In genomic region chr10:128977522-128978114, GRCm38 (mm10) we compare ENCODE assay signal across 8 mouse cellular contexts. TPM values are rescaled to one million over a fixed set of nuclear protein-coding genes. Genes with fewer than 3 reads are reported as not detected.
DNase-seq lines count a peak whose midpoint lies in the region; ATAC-seq and TF ChIP-seq lines count a peak whose summit lies in the region.

No protein-coding gene starts in this region.

- no peaks in the 10 kb centered on the region for H3K36me3 ChIP-seq in heart, embryonic 12.5 days
- H3K36me3 ChIP-seq in kidney, postnatal 0 days (ENCODE audit: insufficient read depth, low read length), result no peaks in the 10 kb centered on the region
- H3K36me3 ChIP-seq in liver, embryonic 14.5 days (replicated peaks; ENCODE audit: control insufficient read depth, insufficient read depth, low read depth), result no peaks in the 10 kb centered on the region
- H3K36me3 ChIP-seq in neural tube, embryonic 14.5 days (ENCODE audit: control insufficient read depth, insufficient read depth, low read length), result no peaks in the 10 kb centered on the region

- peak; percentile 60 for DNase-seq in CD4-positive, CD25-positive, alpha-beta regulatory T cell, adult 2 months (ENCODE audit: low read depth, low spot score)
- peak; percentile 84 for DNase-seq in adipocyte (ENCODE audit: low spot score)
- DNase-seq in embryo, embryonic 11 days, result peak; percentile 76
- peak; percentile 87 for DNase-seq in kidney, postnatal 0 days (ENCODE audit: low spot score)
- DNase-seq in liver, embryonic 14.5 days (ENCODE audit: low read depth in 3 of 3, low spot score in 3 of 3), result peak in 1 of 3 experiments; percentile 7
- peak; percentile 43 to 52 for DNase-seq in thymus, postnatal 36 days

- H3K9ac ChIP-seq in heart, embryonic 12.5 days, result no peak overlapping the region
- no peak overlapping the region for H3K9ac ChIP-seq in kidney, postnatal 0 days (ENCODE audit: low read depth, low read length)
- H3K9ac ChIP-seq in liver, embryonic 14.5 days (replicated peaks), result no peak overlapping the region
- H3K9ac ChIP-seq in neural tube, embryonic 14.5 days (replicated peaks; ENCODE audit: low read depth, low read length), result 0 out of 2 replicates have a peak overlapping the region, but pooled peaks have one; percentile 11

- H3K4me2 ChIP-seq in heart, embryonic 12.5 days, result no peak overlapping the region
- no peak overlapping the region for H3K4me2 ChIP-seq in kidney, postnatal 0 days (ENCODE audit: low read length)
- no peak overlapping the region for H3K4me2 ChIP-seq in liver, embryonic 14.5 days (ENCODE audit: low read depth)
- no peak overlapping the region for H3K4me2 ChIP-seq in neural tube, embryonic 14.5 days (ENCODE audit: low read depth, low read length)

- no peaks in the 10 kb centered on the region for H3K9me3 ChIP-seq in heart, embryonic 12.5 days (replicated peaks)
- no peaks in the 10 kb centered on the region for H3K9me3 ChIP-seq in kidney, postnatal 0 days (replicated peaks; ENCODE audit: low read length)
- no peaks in the 10 kb centered on the region for H3K9me3 ChIP-seq in liver, embryonic 14.5 days (ENCODE audit: control insufficient read depth, low read length)
- H3K9me3 ChIP-seq in neural tube, embryonic 14.5 days (ENCODE audit: control insufficient read depth, low read length), result no peaks in the 10 kb centered on the region

- no peak for TF ChIP-seq EP300 in liver, embryonic 14.5 days (IDR thresholded peaks at IDR 0.05; ENCODE audit: low read depth)

- H3K27me3 ChIP-seq in heart, embryonic 12.5 days (replicated peaks), result no peaks in the 10 kb centered on the region
- H3K27me3 ChIP-seq in kidney, postnatal 0 days (ENCODE audit: insufficient read depth, low read length), result no peaks in the 10 kb centered on the region
- no peaks in the 10 kb centered on the region for H3K27me3 ChIP-seq in liver, embryonic 14.5 days (ENCODE audit: control insufficient read depth, insufficient read depth, low read length)
- no peaks in the 10 kb centered on the region for H3K27me3 ChIP-seq in neural tube, embryonic 14.5 days (ENCODE audit: control insufficient read depth, insufficient read depth, low read length)

- H3K4me1 ChIP-seq in heart, embryonic 12.5 days (replicated peaks), result peaks cover 25% of the 10 kb centered on the region
- H3K4me1 ChIP-seq in kidney, postnatal 0 days (replicated peaks; ENCODE audit: insufficient read depth, low read length), result no peaks in the 10 kb centered on the region
- H3K4me1 ChIP-seq in liver, embryonic 14.5 days (replicated peaks; ENCODE audit: control insufficient read depth in 2 of 2, insufficient read depth in 2 of 2, low read length in 1 of 2), result no peaks in the 10 kb centered on the region
- H3K4me1 ChIP-seq in neural tube, embryonic 14.5 days (ENCODE audit: control insufficient read depth, insufficient read depth, low read length), result no peaks in the 10 kb centered on the region

- no peak overlapping the region for H3K4me3 ChIP-seq in heart, embryonic 12.5 days
- H3K4me3 ChIP-seq in kidney, postnatal 0 days (replicated peaks; ENCODE audit: low read depth, low read length), result no peak overlapping the region
- H3K4me3 ChIP-seq in liver, embryonic 14.5 days (ENCODE audit: insufficient read depth in 1 of 2, low read depth in 2 of 2, low read length in 2 of 2), result no peak overlapping the region
- no peak overlapping the region for H3K4me3 ChIP-seq in neural tube, embryonic 14.5 days (ENCODE audit: low read depth, low read length)

- 0 out of 2 replicates have a peak, but pooled peaks have one; percentile 43 for ATAC-seq in heart, embryonic 12.5 days (ENCODE audit: insufficient number of reproducible peaks, low FRiP score)
- peak; percentile 81 for ATAC-seq in kidney, postnatal 0 days (replicated peaks; ENCODE audit: low FRiP score, low read depth)
- ATAC-seq in liver, embryonic 14.5 days (ENCODE audit: insufficient read depth), result no peak
- peak; percentile 88 for ATAC-seq in neural tube, embryonic 14.5 days (ENCODE audit: low read depth)

- peak; percentile 88 for TF ChIP-seq CTCF in kidney, postnatal 0 days (IDR thresholded peaks at IDR 0.05; ENCODE audit: low read depth)
- peak; percentile 67 for TF ChIP-seq CTCF in liver, embryonic 14.5 days (IDR thresholded peaks at IDR 0.05; ENCODE audit: low read depth)

- no peak overlapping the region for H3K27ac ChIP-seq in heart, embryonic 12.5 days (ENCODE audit: poor library complexity, severe bottlenecking)
- no peak overlapping the region for H3K27ac ChIP-seq in kidney, postnatal 0 days
- no peak overlapping the region for H3K27ac ChIP-seq in liver, embryonic 14.5 days
- H3K27ac ChIP-seq in neural tube, embryonic 14.5 days (ENCODE audit: low read depth, low read length), result no peak overlapping the region

- 19% methylated on average over 9 of the region's 9 CpGs for WGBS in heart, embryonic 12.5 days
- WGBS in kidney, postnatal 0 days, result 21% methylated on average over 9 of the region's 9 CpGs
- 17% methylated on average over 9 of the region's 9 CpGs for WGBS in liver, embryonic 14.5 days (ENCODE audit: insufficient replicate concordance)
- 20% methylated on average over 9 of the region's 9 CpGs for WGBS in neural tube, embryonic 14.5 days

RNA-seq across cellular contexts. Expression of gene Olfr9, which starts 11.6 kb away (rescaled TPM):
- polyA plus RNA-seq in heart, embryonic 12.5 days (2016; fragmentation: Nextera tagmentation; extraction: Ambion mirVana), result not detected in 2 replicates
- polyA plus RNA-seq in kidney, postnatal 0 days (2015; fragmentation: Nextera tagmentation; extraction: Ambion mirVana), result not detected in 2 replicates
- not detected in 2 replicates for polyA plus RNA-seq in liver, embryonic 14.5 days (2012; rRNA removed)
- polyA plus RNA-seq in liver, embryonic 14.5 days (2014; fragmentation: Nextera tagmentation; extraction: Ambion mirVana), result not detected in 2 replicates
- polyA plus RNA-seq in neural tube, embryonic 14.5 days (2014; fragmentation: Nextera tagmentation; extraction: Ambion mirVana), result not detected in 2 replicates

RNA-seq across cellular contexts. Expression of gene Mettl7b, which starts 16.8 kb away (rescaled TPM):
- 0.15 TPM in 1 of 2 replicates, not detected in the other for polyA plus RNA-seq in heart, embryonic 12.5 days (2016; fragmentation: Nextera tagmentation; extraction: Ambion mirVana)
- polyA plus RNA-seq in kidney, postnatal 0 days (2015; fragmentation: Nextera tagmentation; extraction: Ambion mirVana), result 59.9 and 69.3 TPM in 2 replicates
- not detected in 2 replicates for polyA plus RNA-seq in liver, embryonic 14.5 days (2012; rRNA removed)
- not detected in 2 replicates for polyA plus RNA-seq in liver, embryonic 14.5 days (2014; fragmentation: Nextera tagmentation; extraction: Ambion mirVana)
- not detected in 2 replicates for polyA plus RNA-seq in neural tube, embryonic 14.5 days (2014; fragmentation: Nextera tagmentation; extraction: Ambion mirVana)

RNA-seq across cellular contexts. Expression of gene Olfr763, which starts 33.0 kb away (rescaled TPM):
- not detected in 2 replicates for polyA plus RNA-seq in heart, embryonic 12.5 days (2016; fragmentation: Nextera tagmentation; extraction: Ambion mirVana)
- not detected in 2 replicates for polyA plus RNA-seq in kidney, postnatal 0 days (2015; fragmentation: Nextera tagmentation; extraction: Ambion mirVana)
- polyA plus RNA-seq in liver, embryonic 14.5 days (2012; rRNA removed), result not detected in 2 replicates
- polyA plus RNA-seq in liver, embryonic 14.5 days (2014; fragmentation: Nextera tagmentation; extraction: Ambion mirVana), result not detected in 2 replicates
- not detected in 2 replicates for polyA plus RNA-seq in neural tube, embryonic 14.5 days (2014; fragmentation: Nextera tagmentation; extraction: Ambion mirVana)

RNA-seq across cellular contexts. Expression of gene Itga7, which starts 44.0 kb away (rescaled TPM):
- 1.4 and 1.5 TPM in 2 replicates for polyA plus RNA-seq in heart, embryonic 12.5 days (2016; fragmentation: Nextera tagmentation; extraction: Ambion mirVana)
- 3.8 TPM in 2 replicates for polyA plus RNA-seq in kidney, postnatal 0 days (2015; fragmentation: Nextera tagmentation; extraction: Ambion mirVana)
- 0.09 and 0.19 TPM in 2 replicates for polyA plus RNA-seq in liver, embryonic 14.5 days (2012; rRNA removed)
- polyA plus RNA-seq in liver, embryonic 14.5 days (2014; fragmentation: Nextera tagmentation; extraction: Ambion mirVana), result 0.04 and 0.15 TPM in 2 replicates
- polyA plus RNA-seq in neural tube, embryonic 14.5 days (2014; fragmentation: Nextera tagmentation; extraction: Ambion mirVana), result 3.3 and 10.3 TPM in 2 replicates

RNA-seq across cellular contexts. Expression of gene Bloc1s1, which starts 53.8 kb away (rescaled TPM):
- polyA plus RNA-seq in heart, embryonic 12.5 days (2016; fragmentation: Nextera tagmentation; extraction: Ambion mirVana), result 161 and 165 TPM in 2 replicates
- 272 and 276 TPM in 2 replicates for polyA plus RNA-seq in kidney, postnatal 0 days (2015; fragmentation: Nextera tagmentation; extraction: Ambion mirVana)
- 67.2 and 95.9 TPM in 2 replicates for polyA plus RNA-seq in liver, embryonic 14.5 days (2012; rRNA removed)
- 99.2 and 99.8 TPM in 2 replicates for polyA plus RNA-seq in liver, embryonic 14.5 days (2014; fragmentation: Nextera tagmentation; extraction: Ambion mirVana)
- polyA plus RNA-seq in neural tube, embryonic 14.5 days (2014; fragmentation: Nextera tagmentation; extraction: Ambion mirVana), result 258 and 280 TPM in 2 replicates

Comparison
In these comparisons a context has a peak if more than half of its experiments do, and no peak if none do; other contexts are left out.
1. RNA of gene Mettl7b, which starts 16.8 kb away (polyA plus RNA-seq): 59.9 to 69.3 TPM in kidney, postnatal 0 days; 0.15 TPM in heart, embryonic 12.5 days, not detected in liver, embryonic 14.5 days and not detected in neural tube, embryonic 14.5 days; every median in the first group is over 10 times any median in the second.